Mouse (Mus musculus): ENCODE results near the gene Aplp2. TPM values are rescaled to one million over a fixed set of nuclear protein-coding genes. Genes with fewer than 3 reads are reported as not detected.

Aplp2 gene
- total RNA-seq, 2 experiments from 2014 or later: 105 to 114 TPM

- Histone ChIP-seq H3K4me3 (no peak overlapping the region), H3K27ac (no peak overlapping the region)
- intact Hi-C loops (cut with DNase I): no loop called here
- DNase-seq: no peak
- no peak for TF ChIP-seq CTCF (IDR thresholded peaks at IDR 0.05)
These were observed 32.3 kb upstream of the Aplp2 start for GRCm38 (mm10) chr9:31243939-31244333.

GRCm38 (mm10) chr9:31243306-31243938 is 31.8 kb upstream of the Aplp2 start:
- no peak for DNase-seq
- Histone ChIP-seq H3K27ac (no peak overlapping the region), H3K4me3 (no peak overlapping the region)
- intact Hi-C loops (cut with DNase I): no loop called here
- no peak for TF ChIP-seq CTCF (IDR thresholded peaks at IDR 0.05)

- DNase-seq: no peak
- TF ChIP-seq CTCF (IDR thresholded peaks at IDR 0.05): no peak
- no peak overlapping the region for H3K4me3 ChIP-seq
- no peak overlapping the region for H3K27ac ChIP-seq
- intact Hi-C loops (cut with DNase I): no loop called here
These were observed 29.6 kb upstream of the Aplp2 start for GRCm38 (mm10) chr9:31241208-31241699.

- Histone ChIP-seq H3K4me3 (no peak overlapping the region), H3K27ac (no peak overlapping the region)
- no peak for DNase-seq
- no peak for TF ChIP-seq CTCF (IDR thresholded peaks at IDR 0.05)
- intact Hi-C loops (cut with DNase I): no loop called here
These were observed 29.1 kb upstream of the Aplp2 start for GRCm38 (mm10) chr9:31240522-31241207.

- Histone ChIP-seq H3K27ac (no peak overlapping the region), H3K4me3 (no peak overlapping the region)
- intact Hi-C loops (cut with DNase I): no loop called here
- DNase-seq: no peak
- TF ChIP-seq CTCF (IDR thresholded peaks at IDR 0.05): no peak
These were observed 27.9 kb upstream of the Aplp2 start for GRCm38 (mm10) chr9:31239551-31239950.

GRCm38 (mm10) chr9:31238526-31238925 is 26.9 kb upstream of the Aplp2 start:
- no peak for DNase-seq
- H3K4me3 ChIP-seq: no peak overlapping the region
- no peak for TF ChIP-seq CTCF (IDR thresholded peaks at IDR 0.05)
- H3K27ac ChIP-seq: no peak overlapping the region
- intact Hi-C loops (cut with DNase I): no loop called here

- Histone ChIP-seq H3K4me3 (no peak overlapping the region), H3K27ac (no peak overlapping the region)
- no peak for TF ChIP-seq CTCF (IDR thresholded peaks at IDR 0.05)
- no peak for DNase-seq
- intact Hi-C loops (cut with DNase I): no loop called here
These were observed 24.5 kb upstream of the Aplp2 start for GRCm38 (mm10) chr9:31236079-31236478.

- no peak overlapping the region for H3K4me3 ChIP-seq
- TF ChIP-seq CTCF (IDR thresholded peaks at IDR 0.05): no peak
- intact Hi-C loops (cut with DNase I): no loop called here
- no peak for DNase-seq
- H3K27ac ChIP-seq: no peak overlapping the region
These were observed 23.9 kb upstream of the Aplp2 start for GRCm38 (mm10) chr9:31235489-31235888.

- intact Hi-C loops (cut with DNase I): no loop called here
- TF ChIP-seq CTCF (IDR thresholded peaks at IDR 0.05): no peak
- DNase-seq: no peak
- Histone ChIP-seq H3K27ac (no peak overlapping the region), H3K4me3 (no peak overlapping the region)
These were observed 23.4 kb upstream of the Aplp2 start for GRCm38 (mm10) chr9:31235030-31235429.

- no peak overlapping the region for H3K4me3 ChIP-seq
- no peak overlapping the region for H3K27ac ChIP-seq
- DNase-seq: no peak
- intact Hi-C loops (cut with DNase I): loop anchor here (5.0 kb wide), 1 partner anchor 51 kb away; no protein-coding TSS in a partner anchor
- TF ChIP-seq CTCF (IDR thresholded peaks at IDR 0.05): no peak
These were observed 14.9 kb upstream of the Aplp2 start for GRCm38 (mm10) chr9:31226541-31226940.

- TF ChIP-seq CTCF (IDR thresholded peaks at IDR 0.05): no peak
- Histone ChIP-seq H3K4me3 (no peak overlapping the region), H3K27ac (peak overlapping the region; percentile 43)
- DNase-seq: peak; percentile 88
- intact Hi-C loops (cut with DNase I): loop anchor here (5.0 kb wide), 1 partner anchor 51 kb away; no protein-coding TSS in a partner anchor
These were observed 14.2 kb upstream of the Aplp2 start for GRCm38 (mm10) chr9:31225808-31226207.

- Histone ChIP-seq H3K4me3 (no peak overlapping the region), H3K27ac (no peak overlapping the region)
- DNase-seq: no peak
- intact Hi-C loops (cut with DNase I): no loop called here
- TF ChIP-seq CTCF (IDR thresholded peaks at IDR 0.05): no peak
These were observed 11.9 kb upstream of the Aplp2 start for GRCm38 (mm10) chr9:31223475-31223874.

- DNase-seq: no peak
- intact Hi-C loops (cut with DNase I): no loop called here
These were observed 9.6 kb upstream of the Aplp2 start for GRCm38 (mm10) chr9:31221170-31221569.

More at GRCm38 (mm10) chr9:31221170-31221569, 9.6 kb upstream of the Aplp2 start:
- TF ChIP-seq CTCF (IDR thresholded peaks at IDR 0.05): no peak
- Histone ChIP-seq H3K27ac (peak overlapping the region; percentile 75), H3K4me3 (peak overlapping the region; percentile 42)
